Comparison of ENCODE assay signal across 13 mouse cellular contexts in genomic region chr17:84203340-84203739, GRCm38 (mm10). TPM values are rescaled to one million over a fixed set of nuclear protein-coding genes. Genes with fewer than 3 reads are reported as not detected.
DNase-seq lines count a peak whose midpoint lies in the region; ATAC-seq and TF ChIP-seq lines count a peak whose summit lies in the region.
"Had no signal": no experiment of that assay in that cellular context is flagged by ENCODE, and none has a peak within 500 bp of the region (broad histone marks: within the 10 kb centered on the region; RNA-seq: fewer than 3 reads in every experiment).

No protein-coding gene starts in this region.

- 66% methylated on average over 7 of the region's 7 CpGs for WGBS in kidney, embryonic 16.5 days
- WGBS in embryonic facial prominence, embryonic 15.5 days = 59% methylated on average over 7 of the region's 7 CpGs
- WGBS in limb, embryonic 14.5 days = 55% methylated on average over 7 of the region's 7 CpGs

- DNase-seq in embryo, embryonic 11 days = peak; percentile 12
- DNase-seq in embryo, embryonic 9.5 days (ENCODE audit: extremely low spot score) = no peak
- no peak for DNase-seq in kidney, adult 8-10 months
- no peak for DNase-seq in limb, embryonic 14.5 days (ENCODE audit: low spot score)
- no peak for DNase-seq in cerebellum, adult 11-12 months
- no peak for DNase-seq in urinary bladder, postnatal 25 days (ENCODE audit: low spot score)
- DNase-seq: adrenal gland, adult 2 months; gastrocnemius, adult 2 months; thymus, adult 2 months had no signal

- H3K4me1 ChIP-seq in kidney, embryonic 16.5 days (ENCODE audit: insufficient read depth, low read length) = peaks cover 12% of the 10 kb centered on the region
- H3K4me1 ChIP-seq in embryonic facial prominence, embryonic 15.5 days = peaks cover 22% of the 10 kb centered on the region
- H3K4me1 ChIP-seq in limb, embryonic 14.5 days (ENCODE audit: control insufficient read depth, insufficient read depth, low read length) = peaks cover 18% of the 10 kb centered on the region

- peak overlapping the region; percentile 57 for H3K27ac ChIP-seq in kidney, embryonic 16.5 days (ENCODE audit: low read length)
- H3K27ac ChIP-seq in embryonic facial prominence, embryonic 15.5 days (replicated peaks) = 0 out of 2 replicates have a peak overlapping the region, but pooled peaks have one; percentile 6
- H3K27ac ChIP-seq in limb, embryonic 14.5 days (replicated peaks; ENCODE audit: low read depth, low read length) = no peak overlapping the region
- H3K27ac ChIP-seq: gastrocnemius, adult 2 months; liver, embryonic 12.5 days had no signal

- no peak for TF ChIP-seq POLR2A in limb, embryonic 14.5 days (IDR thresholded peaks at IDR 0.05; ENCODE audit: borderline replicate concordance, extremely low read depth, insufficient read depth, insufficient read length)

- no peak overlapping the region for H3K4me2 ChIP-seq in kidney, embryonic 16.5 days (replicated peaks; ENCODE audit: low read depth, low read length)
- no peak overlapping the region for H3K4me2 ChIP-seq in embryonic facial prominence, embryonic 15.5 days (replicated peaks)
- H3K4me2 ChIP-seq in limb, embryonic 14.5 days (replicated peaks; ENCODE audit: low read depth, low read length, severe bottlenecking) = no peak overlapping the region
- H3K4me2 ChIP-seq: liver, embryonic 12.5 days; midbrain, embryonic 11.5 days had no signal

- peaks cover 7% of the 10 kb centered on the region; the same call in 1 of the 2 replicates for H3K36me3 ChIP-seq in kidney, embryonic 16.5 days (ENCODE audit: insufficient read depth, low read length)
- H3K36me3 ChIP-seq in embryonic facial prominence, embryonic 15.5 days = peaks cover 9% of the 10 kb centered on the region; the same call in 1 of the 2 replicates
- H3K36me3 ChIP-seq in limb, embryonic 14.5 days (ENCODE audit: control insufficient read depth, insufficient read depth, low read length) = peaks cover 9% of the 10 kb centered on the region; the same call in 1 of the 2 replicates

- peak overlapping the region; percentile 0; the same call in 1 of the 2 replicates for H3K9ac ChIP-seq in kidney, embryonic 16.5 days (replicated peaks; ENCODE audit: low read length)
- no peak overlapping the region for H3K9ac ChIP-seq in embryonic facial prominence, embryonic 15.5 days
- peak overlapping the region; percentile 21; the same call in 1 of the 2 replicates for H3K9ac ChIP-seq in limb, embryonic 14.5 days (ENCODE audit: low read depth, low read length, severe bottlenecking)
- H3K9ac ChIP-seq: liver, embryonic 12.5 days had no signal

- no peaks in the 10 kb centered on the region for H3K27me3 ChIP-seq in kidney, embryonic 16.5 days (ENCODE audit: insufficient read depth, low read length)
- no peaks in the 10 kb centered on the region for H3K27me3 ChIP-seq in embryonic facial prominence, embryonic 15.5 days
- H3K27me3 ChIP-seq in limb, embryonic 14.5 days (ENCODE audit: control insufficient read depth, insufficient read depth, low read length) = no peaks in the 10 kb centered on the region
- H3K27me3 ChIP-seq: liver, embryonic 12.5 days had no signal

- 0 out of 2 replicates have a peak, but pooled peaks cover 3% of the 10 kb centered on the region for H3K9me3 ChIP-seq in kidney, embryonic 16.5 days (ENCODE audit: low read length)
- no peaks in the 10 kb centered on the region for H3K9me3 ChIP-seq in embryonic facial prominence, embryonic 15.5 days (replicated peaks)
- no peaks in the 10 kb centered on the region for H3K9me3 ChIP-seq in limb, embryonic 14.5 days (ENCODE audit: control insufficient read depth, low read length)
- H3K9me3 ChIP-seq: liver, embryonic 12.5 days had no signal

- ATAC-seq in kidney, embryonic 16.5 days (ENCODE audit: low FRiP score, low TSS enrichment) = peak; percentile 51
- ATAC-seq in embryonic facial prominence, embryonic 15.5 days (ENCODE audit: insufficient number of reproducible peaks, low FRiP score, low TSS enrichment, low read depth) = no peak
- ATAC-seq in limb, embryonic 14.5 days (ENCODE audit: low FRiP score, low read depth) = no peak
- ATAC-seq: liver, embryonic 12.5 days had no signal

- no peak overlapping the region for H3K4me3 ChIP-seq in kidney, embryonic 16.5 days (ENCODE audit: low read length)
- no peak overlapping the region for H3K4me3 ChIP-seq in embryonic facial prominence, embryonic 15.5 days (replicated peaks)
- H3K4me3 ChIP-seq in limb, embryonic 14.5 days (replicated peaks; ENCODE audit: low read length) = no peak overlapping the region
- H3K4me3 ChIP-seq: gastrocnemius, adult 2 months; liver, embryonic 12.5 days had no signal

RNA-seq across cellular contexts. Expression of gene Zfp36l2, which starts 15.6 kb away (rescaled TPM):
- polyA plus RNA-seq in kidney, embryonic 16.5 days (2015; fragmentation: Nextera tagmentation; extraction: Ambion mirVana) = 9.5 and 11.4 TPM in 2 replicates
- polyA plus RNA-seq in embryonic facial prominence, embryonic 15.5 days (2015; fragmentation: Nextera tagmentation; extraction: Ambion mirVana) = 22.8 and 23.1 TPM in 2 replicates
- polyA plus RNA-seq in limb, embryonic 14.5 days (2012; rRNA removed) = 80.1 and 113 TPM in 2 replicates
- polyA plus RNA-seq in limb, embryonic 14.5 days (2014; fragmentation: Nextera tagmentation; extraction: Ambion mirVana) = 30.9 and 32.6 TPM in 2 replicates
